Mouse (Mus musculus) left cerebral cortex, adult 2 months (tissue): Measurements from ENCODE around the gene Zbtb38. TPM values are rescaled to one million over a fixed set of nuclear protein-coding genes. Genes with fewer than 3 reads are reported as not detected.

Experiments used
- DNase-seq, 2 experiments: peaks; one replicate each; pipeline ENCODE4 v3.0.0; 2021 to 2022; ENCODE audit warnings: low spot score in 2 of 2, mixed read lengths in 1 of 2; ENCODE audit errors: extremely low spot score in 1 of 2
- H3K27ac ChIP-seq: fragments of 200-600 bp; 2 replicates; pipeline ENCODE4 v1.8.1; 2022
- H3K4me3 ChIP-seq: fragments of 200-600 bp; 2 replicates; pipeline ENCODE4 v1.8.1; 2022
- CTCF ChIP-seq: fragments of 200-600 bp; IDR thresholded peaks from 2 replicates; pipeline ENCODE4 v1.8.1; 2022; ENCODE audit warnings: antibody characterized with exemption, mild to moderate bottlenecking, moderate library complexity
- intact Hi-C: fragments of 180-260 bp; cut with DNase I; formaldehyde crosslinking; loops from one replicate; pipeline ENCODE4 v1.15.1; 2025
- total RNA-seq, 2 experiments: library from RNA; stranded (reverse); gene quantifications; 2 replicates each; pipeline ENCODE4 v1.2.3; 2021

Gene Zbtb38
- total RNA-seq, 2 experiments from 2014 or later: 64.2 to 68.6 TPM

DNA sequence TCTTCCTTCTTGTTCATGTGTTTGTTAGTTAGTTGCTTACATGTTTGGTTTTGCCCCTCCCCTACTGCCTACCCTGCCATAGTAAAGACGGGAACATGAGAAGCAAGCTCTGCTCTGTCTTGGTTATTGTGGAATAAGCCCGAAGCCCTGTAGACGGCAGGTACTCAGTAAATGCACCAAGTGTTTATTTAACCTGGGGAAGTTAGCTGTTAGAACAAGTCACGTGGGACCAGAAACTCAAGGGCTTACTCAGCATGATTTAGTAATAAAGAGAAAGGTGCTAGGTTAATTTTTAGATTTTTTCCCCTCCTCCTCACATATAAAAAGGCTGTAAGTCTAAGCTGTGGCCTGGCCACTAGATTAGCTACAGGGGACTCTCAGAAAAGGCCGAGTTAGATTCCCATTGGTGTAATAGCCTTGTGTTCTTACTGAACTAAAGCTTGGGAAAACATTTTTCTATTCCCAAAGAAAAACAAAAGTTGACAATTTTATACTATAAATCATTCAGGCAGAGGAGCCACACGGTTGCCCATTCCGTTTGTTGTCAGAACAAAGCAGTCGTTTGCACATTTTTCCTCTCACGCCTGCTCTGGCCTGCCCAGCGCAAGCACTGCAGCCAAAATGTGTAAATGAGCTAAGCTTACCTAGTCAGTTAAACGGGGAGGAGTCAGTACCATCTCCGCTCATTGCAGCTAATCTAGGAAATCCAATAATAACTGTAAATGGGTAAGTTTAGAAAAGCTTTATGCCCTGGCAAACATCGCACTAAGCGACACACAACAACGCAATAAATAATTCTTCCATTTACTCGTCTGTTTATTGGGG, 24.1 kb downstream of the Zbtb38 start:
- Histone ChIP-seq H3K27ac (peak overlapping the region; percentile 96), H3K4me3 (peak overlapping the region; percentile 58)
- TF ChIP-seq CTCF: no peak
- intact Hi-C loops: no loop called here
- no peak for DNase-seq

DNA sequence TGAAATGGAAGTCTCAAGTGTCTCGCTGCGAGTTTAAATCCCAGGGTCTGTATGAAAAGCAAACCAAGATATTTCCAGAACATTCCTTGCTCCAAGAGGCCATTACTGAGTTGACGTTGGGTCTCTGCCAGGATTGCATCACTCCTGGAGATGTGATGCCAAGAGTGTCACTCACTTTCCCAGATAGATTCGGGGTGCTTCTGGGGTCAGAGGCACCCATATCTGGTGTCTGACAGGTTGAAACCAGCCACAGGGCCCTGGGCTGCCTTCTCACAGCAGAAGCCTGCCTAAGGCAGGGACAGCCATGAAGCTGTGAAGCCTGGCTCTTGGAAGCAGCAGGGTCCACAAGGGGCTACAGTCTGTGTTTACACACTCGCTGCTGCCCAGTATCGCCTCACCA, 24.9 kb downstream of the Zbtb38 start:
- Histone ChIP-seq H3K27ac (peak overlapping the region; percentile 96), H3K4me3 (peak overlapping the region; percentile 58)
- TF ChIP-seq CTCF: no peak
- no peak for DNase-seq
- intact Hi-C loops: no loop called here

DNA sequence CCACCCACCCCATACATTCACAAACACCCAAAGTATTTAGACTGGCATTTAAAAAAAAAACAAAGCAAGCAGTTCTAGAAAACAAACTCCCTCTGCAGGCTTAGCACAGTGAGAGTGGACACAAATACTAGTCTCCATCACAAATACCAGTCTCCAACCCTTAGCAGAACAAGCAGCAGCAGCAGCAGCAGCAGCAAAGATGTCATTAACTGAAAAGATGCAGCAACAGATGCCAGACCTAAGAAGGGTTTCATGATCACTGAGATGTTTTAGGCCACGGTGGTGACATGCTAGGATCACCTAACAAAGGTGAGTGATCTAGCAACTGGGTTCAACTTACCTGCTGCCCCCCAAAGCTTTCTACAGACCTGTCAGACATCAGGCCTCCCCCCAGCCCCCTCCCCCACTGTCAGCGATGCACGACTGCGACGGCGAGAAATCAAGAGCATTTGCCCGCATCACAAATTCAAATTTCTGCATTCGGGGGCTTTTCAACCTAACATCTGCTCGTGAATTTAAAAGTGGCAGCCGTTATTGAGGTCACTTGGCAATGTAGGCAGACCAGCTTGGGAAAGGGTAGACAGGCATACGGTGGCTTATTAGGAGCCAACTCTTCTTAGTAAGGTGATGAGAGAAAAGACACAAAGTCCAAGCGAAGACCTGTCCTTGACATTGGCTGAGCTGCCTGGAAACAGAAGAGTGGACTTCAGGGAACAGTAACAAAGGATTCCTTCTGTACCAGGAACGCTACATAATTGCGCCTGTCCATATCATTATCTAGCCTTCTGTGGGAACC, 26.1 kb downstream of the Zbtb38 start:
- Histone ChIP-seq H3K4me3 (0 out of 2 replicates have a peak overlapping the region, but pooled peaks have one; percentile 9), H3K27ac (peak overlapping the region; percentile 96)
- no peak for DNase-seq
- TF ChIP-seq CTCF: no peak
- intact Hi-C loops: no loop called here

DNA sequence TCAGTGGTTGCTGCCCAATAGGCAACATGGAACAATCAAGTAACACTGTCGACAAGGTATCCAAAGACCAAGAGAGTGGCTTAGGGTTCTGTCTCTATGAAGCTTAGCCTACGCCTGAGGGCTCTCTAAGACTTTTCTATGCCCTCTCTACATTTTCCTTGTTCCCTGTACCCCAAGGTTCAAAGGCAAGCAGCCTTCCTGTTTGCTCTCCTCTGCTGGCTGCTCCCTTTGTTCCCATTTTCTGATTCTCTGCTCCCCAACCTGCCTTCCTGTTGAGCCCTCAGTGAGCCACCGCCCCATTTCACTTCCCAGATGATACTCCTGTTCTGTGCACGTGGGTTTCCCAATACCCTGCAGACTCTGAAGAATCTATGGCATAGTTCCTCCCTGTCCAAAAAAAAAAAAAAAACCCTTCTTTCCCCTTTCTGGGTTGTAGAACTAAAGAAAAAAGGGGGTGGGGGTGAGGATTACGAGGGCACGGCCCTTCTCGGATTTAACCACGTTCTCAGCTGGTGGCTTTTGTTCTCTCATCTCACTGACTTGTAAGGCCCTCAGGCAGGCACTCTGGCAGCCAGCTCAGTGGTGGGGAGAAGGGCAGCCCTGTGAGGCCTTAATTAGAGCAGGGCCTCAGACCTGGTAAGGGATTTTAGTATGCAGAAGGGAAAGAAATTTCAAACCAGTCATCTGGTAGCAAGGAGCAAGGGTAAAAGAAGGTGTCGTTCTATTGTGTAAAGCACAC, 26.9 kb downstream of the Zbtb38 start:
- Histone ChIP-seq H3K27ac (peak overlapping the region; percentile 51; the same call in 1 of the 2 replicates), H3K4me3 (no peak overlapping the region)
- no peak for DNase-seq
- intact Hi-C loops: no loop called here
- TF ChIP-seq CTCF: no peak

DNA sequence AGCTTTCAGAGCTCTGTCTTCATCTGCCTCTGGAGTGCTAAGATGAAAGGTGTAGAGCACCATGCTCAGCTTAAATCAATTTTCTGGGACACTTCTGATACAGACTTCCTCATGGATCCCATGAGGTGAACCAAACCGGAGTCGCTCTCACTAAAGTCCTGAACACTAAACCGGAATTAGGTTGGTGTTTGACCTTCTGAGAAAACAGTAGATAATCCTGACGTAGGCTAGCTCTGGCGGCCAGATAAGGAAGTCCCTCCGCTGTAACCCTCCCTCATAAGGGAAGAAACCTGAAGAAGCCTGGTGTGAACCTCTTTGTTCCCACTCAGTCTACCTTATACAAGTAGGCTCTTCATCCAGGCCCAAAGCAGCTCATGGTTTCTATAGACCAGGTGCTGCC, 29.0 kb downstream of the Zbtb38 start:
- intact Hi-C loops: no loop called here
- no peak for DNase-seq

DNA sequence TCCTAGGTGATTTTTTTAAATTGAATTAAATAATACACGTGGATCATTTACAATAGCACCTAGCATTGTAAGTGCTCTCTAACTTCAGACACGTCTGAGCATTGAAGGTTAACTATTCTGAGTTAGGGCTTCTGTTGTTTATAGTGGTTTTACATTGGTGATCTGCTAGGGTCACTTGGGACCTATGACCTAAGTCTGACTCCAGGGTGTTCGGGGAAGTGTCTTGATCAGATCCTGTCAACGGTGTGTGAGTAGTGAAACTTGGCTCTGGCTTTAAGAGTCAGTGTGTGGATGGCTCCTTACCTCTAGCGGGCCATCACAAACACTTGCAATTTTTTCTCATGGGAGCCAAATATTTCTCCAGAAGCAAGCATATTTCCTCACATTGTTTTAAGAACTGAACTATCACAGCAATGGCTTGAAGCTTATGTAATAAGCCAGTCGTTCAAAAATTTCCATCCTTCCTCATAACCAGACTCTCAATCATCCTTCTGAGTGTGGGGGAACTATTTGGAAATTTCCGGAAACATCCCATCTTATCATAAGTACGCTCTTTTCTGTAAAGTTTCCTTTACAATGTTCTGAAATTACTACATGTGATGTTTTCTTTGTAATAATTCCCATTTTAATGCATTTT, 31.4 kb downstream of the Zbtb38 start:
- DNase-seq: no peak
- no peak for TF ChIP-seq CTCF
- intact Hi-C loops: no loop called here
- H3K27ac ChIP-seq: peak overlapping the region; percentile 85
- H3K4me3 ChIP-seq: no peak overlapping the region

More for the DNA sequence above, 29.0 kb downstream of the Zbtb38 start:
- Histone ChIP-seq H3K4me3 (no peak overlapping the region), H3K27ac (no peak overlapping the region)
- no peak for TF ChIP-seq CTCF

DNA sequence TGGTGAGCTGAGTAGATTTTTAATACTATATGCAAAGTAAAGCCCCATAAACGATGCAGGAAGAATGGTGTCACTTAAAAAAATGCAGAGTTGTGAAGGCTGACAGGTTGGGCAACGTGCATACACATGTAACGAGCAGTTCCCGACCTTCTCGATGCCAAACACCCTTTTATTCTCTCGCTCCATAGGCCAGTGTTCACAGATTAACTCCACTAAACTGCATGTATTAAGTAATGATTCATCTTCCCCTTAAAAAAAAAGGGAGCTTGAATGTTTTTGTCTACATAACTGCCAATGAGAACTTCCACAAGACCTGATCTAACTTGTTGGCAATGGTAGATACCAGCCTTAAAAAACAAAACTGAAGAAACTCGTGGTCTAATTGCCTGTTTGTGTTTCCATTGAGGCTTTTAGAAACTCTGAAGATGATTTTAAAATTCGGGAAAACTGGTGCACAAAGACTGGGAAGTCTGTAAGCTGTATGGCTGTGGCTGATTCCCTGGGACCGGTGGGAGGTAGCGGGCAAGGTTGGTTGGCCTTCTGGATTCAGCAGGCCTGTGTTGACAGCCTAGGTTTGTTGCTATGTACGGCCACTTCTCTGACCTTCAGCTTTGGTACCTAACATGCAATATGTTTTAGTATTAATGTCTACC, 32.0 kb downstream of the Zbtb38 start:
- peak overlapping the region; percentile 63 for H3K4me3 ChIP-seq
- no peak for TF ChIP-seq CTCF
- H3K27ac ChIP-seq: peak overlapping the region; percentile 85
- DNase-seq: no peak
- intact Hi-C loops: no loop called here

DNA sequence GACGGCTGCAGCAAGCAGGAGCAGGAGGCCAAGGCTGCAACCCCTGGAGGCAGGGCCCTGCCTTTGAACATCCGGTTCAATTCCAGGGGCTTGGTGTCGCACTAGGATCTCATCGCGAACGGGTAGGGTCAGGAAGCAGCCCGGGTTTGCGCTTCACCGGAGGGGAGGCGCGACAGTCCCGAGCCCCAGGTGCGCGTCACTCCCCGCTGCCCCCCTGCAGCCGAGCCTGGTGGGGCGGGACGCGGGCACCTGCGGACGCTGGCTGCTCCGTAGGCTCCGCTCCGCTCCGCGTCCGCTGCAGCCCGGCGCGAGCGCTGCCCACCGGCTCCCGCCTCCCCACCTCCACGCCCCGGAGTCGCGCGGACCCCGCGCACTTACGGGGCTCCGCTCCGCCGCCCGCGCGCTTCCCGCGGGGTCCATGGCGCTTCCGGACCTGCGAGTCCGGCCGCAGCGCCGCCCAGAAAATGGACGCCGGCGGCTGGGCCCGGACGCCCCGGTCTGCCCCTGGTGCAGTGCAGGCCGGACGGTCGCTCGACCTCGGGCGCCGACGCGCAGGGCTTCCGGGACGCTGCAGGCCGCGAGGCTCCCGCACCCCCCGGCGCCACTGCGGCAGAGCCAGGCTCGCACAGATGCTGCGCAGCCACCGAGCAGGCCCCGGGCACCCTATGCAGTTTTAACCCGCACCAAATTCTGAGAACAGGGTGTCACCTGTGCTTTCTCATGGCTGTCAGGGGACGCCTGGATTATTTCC, 33.0 kb downstream of the Zbtb38 start:
- intact Hi-C loops: no loop called here
- H3K27ac ChIP-seq: peak overlapping the region; percentile 85
- H3K4me3 ChIP-seq: peak overlapping the region; percentile 63
- no peak; the same call in 1 of the 2 replicates for TF ChIP-seq CTCF
- DNase-seq: peak; percentile 57 to 68

DNA sequence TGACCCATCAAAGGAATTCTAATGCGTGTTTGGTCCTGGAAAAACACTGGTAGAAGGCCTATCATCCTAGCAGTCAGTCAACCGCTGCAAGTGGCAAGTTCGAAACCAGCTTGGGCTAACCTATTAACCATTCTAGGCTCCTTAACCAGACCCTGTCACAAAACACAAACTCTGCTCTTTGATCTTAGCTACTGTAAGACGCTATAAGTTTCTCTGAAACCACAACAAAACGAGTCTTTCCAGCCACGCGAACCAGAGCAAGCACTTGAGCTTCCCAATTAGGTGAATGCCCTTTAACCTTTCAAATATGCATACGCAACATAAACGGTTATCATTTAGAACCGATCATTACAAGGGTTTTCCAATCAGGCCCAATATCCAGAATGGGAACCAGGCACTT, 33.7 kb downstream of the Zbtb38 start:
- intact Hi-C loops: no loop called here

DNA sequence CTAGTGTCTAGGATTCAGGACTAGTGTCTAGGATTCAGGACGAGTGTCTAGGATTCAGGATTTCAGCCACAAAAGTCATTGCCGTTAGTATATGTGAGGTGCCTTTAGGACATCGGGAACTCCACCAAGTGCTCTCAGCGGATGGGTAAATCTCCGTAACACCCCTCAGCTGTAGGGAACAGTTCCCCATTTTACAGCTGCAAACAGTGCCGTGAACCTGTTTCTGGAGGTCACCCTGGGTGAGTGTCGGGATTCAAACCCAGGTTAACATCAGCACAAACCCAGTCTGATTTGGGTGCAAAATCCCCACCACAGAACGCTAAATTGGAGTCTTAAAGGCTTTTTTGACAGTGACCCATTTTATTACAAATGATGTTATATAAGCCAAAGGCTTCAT, 34.2 kb downstream of the Zbtb38 start:
- intact Hi-C loops: no loop called here
- peak overlapping the region; percentile 63 for H3K4me3 ChIP-seq
- TF ChIP-seq CTCF: no peak

More for the DNA sequence above, 33.7 kb downstream of the Zbtb38 start:
- Histone ChIP-seq H3K27ac (peak overlapping the region; percentile 85), H3K4me3 (peak overlapping the region; percentile 63)
- DNase-seq: no peak
- no peak for TF ChIP-seq CTCF

More for the DNA sequence above, 34.2 kb downstream of the Zbtb38 start:
- H3K27ac ChIP-seq: peak overlapping the region; percentile 85; the same call in 1 of the 2 replicates
- no peak for DNase-seq
